Mouse (Mus musculus) heart, adult 8-10 months (tissue): ENCODE results near the gene Nrp1. TPM values are rescaled to one million over a fixed set of nuclear protein-coding genes. Genes with fewer than 3 reads are reported as not detected.
A peak's percentile ranks its signal among the peaks of the same experiment; 100 is the strongest.

ENCODE experiments used
- DNase-seq: peaks from one replicate; pipeline ENCODE4 v3.0.0; 2022; ENCODE audit warnings: low spot score
- total RNA-seq, 4 experiments: library from RNA; stranded (reverse); gene quantifications; 2 replicates each; pipeline ENCODE4 v1.2.4; 2022

Gene Nrp1
- total RNA-seq, 4 experiments from 2014 or later = 92.6 to 130 (median 102) TPM

GRCm38 (mm10) chr8:128505866-128506265 is 147.5 kb downstream of the Nrp1 start:
- DNase-seq = no peak

GRCm38 (mm10) chr8:128508723-128509122 is 150.3 kb downstream of the Nrp1 start:
- DNase-seq = no peak

GRCm38 (mm10) chr8:128511021-128511420 is 152.6 kb downstream of the Nrp1 start:
- no peak for DNase-seq

- DNase-seq = no peak
These were observed 153.3 kb downstream of the Nrp1 start for GRCm38 (mm10) chr8:128511732-128512131.

- DNase-seq = no peak
These were observed 158.5 kb downstream of the Nrp1 start for GRCm38 (mm10) chr8:128516846-128517446.

GRCm38 (mm10) chr8:128517546-128518102 is 159.2 kb downstream of the Nrp1 start:
- DNase-seq = no peak

- DNase-seq = no peak
These were observed 161.0 kb downstream of the Nrp1 start for GRCm38 (mm10) chr8:128519366-128519765.

GRCm38 (mm10) chr8:128523825-128524224 is 165.4 kb downstream of the Nrp1 start:
- DNase-seq = no peak

- DNase-seq = no peak
These were observed 167.5 kb downstream of the Nrp1 start for GRCm38 (mm10) chr8:128525912-128526311.

- no peak for DNase-seq
These were observed 170.4 kb downstream of the Nrp1 start for GRCm38 (mm10) chr8:128528591-128529383.

- DNase-seq = no peak
These were observed 176.1 kb downstream of the Nrp1 start for GRCm38 (mm10) chr8:128534442-128534871.

GRCm38 (mm10) chr8:128535685-128536084 is 177.3 kb downstream of the Nrp1 start:
- DNase-seq = no peak

- DNase-seq = no peak
These were observed 180.0 kb downstream of the Nrp1 start for GRCm38 (mm10) chr8:128538378-128538777.

GRCm38 (mm10) chr8:128541355-128542090 is 183.1 kb downstream of the Nrp1 start:
- DNase-seq = no peak

GRCm38 (mm10) chr8:128544128-128544846 is 185.9 kb downstream of the Nrp1 start:
- no peak for DNase-seq

GRCm38 (mm10) chr8:128546287-128546686 is 187.9 kb downstream of the Nrp1 start:
- DNase-seq = no peak

- no peak for DNase-seq
These were observed 189.0 kb downstream of the Nrp1 start for GRCm38 (mm10) chr8:128547361-128547760.

GRCm38 (mm10) chr8:128549738-128550137 is 191.3 kb downstream of the Nrp1 start:
- DNase-seq = no peak

- DNase-seq = peak; percentile 66
These were observed 193.2 kb downstream of the Nrp1 start for GRCm38 (mm10) chr8:128551421-128552139.
